Mouse (Mus musculus) testis, adult 2 months (tissue): Measurements from ENCODE around the gene Olfr480.

Experiments used
- CTCF ChIP-seq: fragments of 200-500 bp; IDR thresholded peaks from 2 replicates; pipeline ENCODE4 v1.5.1; 2012; ENCODE audit warnings: low read depth, mild to moderate bottlenecking, inconsistent platforms, low read length, moderate library complexity; ENCODE audit not compliant: control insufficient read depth, insufficient read depth, insufficient replicate concordance
- POLR2A ChIP-seq: fragments of 200-500 bp; IDR thresholded peaks from 2 replicates; pipeline ENCODE4 v1.6.1; 2012; ENCODE audit warnings: low read depth, mild to moderate bottlenecking, inconsistent platforms, low read length, moderate library complexity; ENCODE audit not compliant: control insufficient read depth

DNA sequence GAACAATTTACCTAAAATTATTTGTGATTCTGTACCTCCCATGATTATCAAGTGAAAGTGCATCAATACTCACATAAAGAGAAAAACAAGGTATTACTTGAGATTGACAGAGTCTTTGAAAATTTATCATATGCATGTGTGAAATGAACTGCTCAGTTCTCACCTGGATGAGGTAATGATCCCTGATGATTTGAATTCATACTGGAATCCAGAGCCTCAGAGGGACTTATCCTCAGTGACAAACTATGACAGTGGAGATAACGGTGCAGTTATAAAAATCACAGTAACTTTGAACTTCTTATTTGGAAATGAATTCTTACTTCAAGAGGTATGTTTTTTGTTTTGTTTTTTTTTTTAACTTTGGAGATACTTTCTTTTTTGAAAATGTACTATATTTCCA lies 33.4 kb upstream of the Olfr480 start, which contains the start of gene Olfr483:
- TF ChIP-seq POLR2A (no peak), CTCF (no peak)
